Mouse (Mus musculus) ES-E14 (cell line): ENCODE results near the gene Mdm2. TPM values are rescaled to one million over a fixed set of nuclear protein-coding genes. Genes with fewer than 3 reads are reported as not detected.

Experiments used
- DNase-seq: peaks from one replicate; pipeline ENCODE4 v3.0.0-alpha.2; 2013; ENCODE audit warnings: low read depth, low spot score
- H3K27ac ChIP-seq: 2 replicates; pipeline ENCODE4 v1.5.1; 2012; ENCODE audit warnings: low read depth, mild to moderate bottlenecking, low read length, moderate library complexity, mixed read lengths; ENCODE audit not compliant: poor library complexity, insufficient read depth, severe bottlenecking
- H3K36me3 ChIP-seq: 2 replicates; pipeline ENCODE4 v1.6.1; 2012; ENCODE audit warnings: mild to moderate bottlenecking, low read length, moderate library complexity, mixed read lengths; ENCODE audit not compliant: control insufficient read depth, poor library complexity, insufficient read depth, severe bottlenecking
- H3K4me1 ChIP-seq, 2 experiments: fragments of 150-350 bp in 1 of 2; sonication (generic) in 1 of 2; 2 replicates each; pipeline ENCODE4 v1.6.1; 2012; ENCODE audit warnings: low read length in 2 of 2, mild to moderate bottlenecking in 1 of 2, mixed read lengths in 1 of 2; ENCODE audit not compliant: control insufficient read depth in 2 of 2, insufficient read depth in 2 of 2, poor library complexity in 1 of 2
- H3K4me3 ChIP-seq, 2 experiments: fragments of 150-350 bp in 1 of 2; sonication (generic) in 1 of 2; 2 replicates each; pipeline ENCODE4 v1.5.1; 2012; ENCODE audit warnings: low read length in 2 of 2, low read depth in 1 of 2, mild to moderate bottlenecking in 1 of 2, mixed read lengths in 1 of 2; ENCODE audit not compliant: insufficient read depth in 1 of 2, poor library complexity in 1 of 2, severe bottlenecking in 1 of 2
- H3K9ac ChIP-seq: 2 replicates; pipeline ENCODE4 v1.6.1; 2012; ENCODE audit warnings: low read depth, mild to moderate bottlenecking, low read length, mixed read lengths; ENCODE audit not compliant: poor library complexity, insufficient read depth, severe bottlenecking
- H3K9me3 ChIP-seq: fragments of 150-350 bp; sonication (generic); 2 replicates; pipeline ENCODE4 v1.6.1; 2012; ENCODE audit warnings: low read depth, mild to moderate bottlenecking, low read length; ENCODE audit not compliant: control insufficient read depth, insufficient read depth
- CHD2 ChIP-seq: IDR thresholded peaks from 2 replicates; pipeline ENCODE4 v1.6.1; 2014; ENCODE audit warnings: mild to moderate bottlenecking, low read depth, low read length, inconsistent platforms
- HCFC1 ChIP-seq: IDR thresholded peaks from 2 replicates; pipeline ENCODE4 v1.6.1; 2012; ENCODE audit warnings: low read length, inconsistent platforms, borderline replicate concordance; ENCODE audit not compliant: insufficient read depth
- MAFK ChIP-seq: IDR thresholded peaks from 2 replicates; pipeline ENCODE4 v1.6.1; 2014; ENCODE audit warnings: mild to moderate bottlenecking, low read depth, low read length, inconsistent platforms; ENCODE audit not compliant: insufficient read depth
- ZC3H11A ChIP-seq: IDR thresholded peaks from 2 replicates; pipeline ENCODE4 v1.6.1; 2012; ENCODE audit warnings: low read depth, mild to moderate bottlenecking, inconsistent platforms, low read length, borderline replicate concordance
- ZNF384 ChIP-seq: IDR thresholded peaks from 2 replicates; pipeline ENCODE4 v1.6.1; 2012; ENCODE audit warnings: low read depth, low read length, inconsistent platforms
- in situ Hi-C, 2 experiments: fragments of 600-800 bp; cut with MboI; formaldehyde crosslinking; loops; one replicate each; pipeline ENCODE4 v1.15.1; 2025; ENCODE audit warnings: low sequenced_read_pairs in 2 of 2, inconsistent platforms in 1 of 2; ENCODE audit not compliant: unreplicated experiment in 2 of 2
- total RNA-seq: library from RNA; depleted of rRNA; stranded (reverse); fragments of 300-350 nt; gene quantifications from 2 replicates; pipeline ENCODE4 v1.2.3, GENCODE M21; 2012

Gene Mdm2
- total RNA-seq, 1 experiment, result 178 TPM

- in situ Hi-C loops, result no loop called here
- TF ChIP-seq CHD2 (no peak), ZC3H11A (no peak), ZNF384 (no peak)
These were observed 47.3 kb upstream of the Mdm2 start for GRCm38 (mm10) chr10:117757796-117758342.

GRCm38 (mm10) chr10:117757259-117757658 lies 46.7 kb upstream of the Mdm2 start:
- in situ Hi-C loops, result no loop called here

More at GRCm38 (mm10) chr10:117757796-117758342, 47.3 kb upstream of the Mdm2 start:
- Histone ChIP-seq H3K4me3 (no peak overlapping the region), H3K4me1 (no peaks in the 10 kb centered on the region), H3K36me3 (peaks cover 50% of the 10 kb centered on the region), H3K9ac (no peak overlapping the region), H3K27ac (no peak overlapping the region), H3K9me3 (no peaks in the 10 kb centered on the region)
- no peak for DNase-seq

GRCm38 (mm10) chr10:117756784-117757183 lies 46.2 kb upstream of the Mdm2 start:
- DNase-seq, result no peak
- Histone ChIP-seq H3K4me1 (no peaks in the 10 kb centered on the region), H3K27ac (no peak overlapping the region), H3K36me3 (peaks cover 50% of the 10 kb centered on the region), H3K9ac (no peak overlapping the region), H3K4me3 (no peak overlapping the region), H3K9me3 (no peaks in the 10 kb centered on the region)
- TF ChIP-seq CHD2 (no peak), HCFC1 (no peak), ZNF384 (no peak), MAFK (no peak), ZC3H11A (no peak)
- in situ Hi-C loops, result no loop called here

More at GRCm38 (mm10) chr10:117757259-117757658, 46.7 kb upstream of the Mdm2 start:
- DNase-seq, result no peak
- TF ChIP-seq ZC3H11A, result no peak
- no peak for TF ChIP-seq CHD2
- TF ChIP-seq MAFK, result no peak
- TF ChIP-seq ZNF384, result no peak
- no peak for TF ChIP-seq HCFC1
- Histone ChIP-seq H3K27ac (no peak overlapping the region), H3K4me1 (no peaks in the 10 kb centered on the region), H3K4me3 (no peak overlapping the region), H3K9me3 (no peaks in the 10 kb centered on the region), H3K36me3 (peaks cover 48% of the 10 kb centered on the region), H3K9ac (no peak overlapping the region)

GRCm38 (mm10) chr10:117755799-117756467 lies 45.4 kb upstream of the Mdm2 start:
- in situ Hi-C loops, result no loop called here

More at GRCm38 (mm10) chr10:117755799-117756467, 45.4 kb upstream of the Mdm2 start:
- H3K4me3 ChIP-seq, result no peak overlapping the region
- H3K27ac ChIP-seq, result no peak overlapping the region
- DNase-seq, result no peak
- no peaks in the 10 kb centered on the region for H3K9me3 ChIP-seq
- peaks cover 49% of the 10 kb centered on the region for H3K36me3 ChIP-seq
- H3K9ac ChIP-seq, result no peak overlapping the region
- H3K4me1 ChIP-seq, result no peaks in the 10 kb centered on the region
- TF ChIP-seq MAFK (no peak), ZC3H11A (no peak), ZNF384 (no peak), HCFC1 (no peak), CHD2 (no peak)
